Comparison of ENCODE assay signal across 27 mouse cellular contexts in the genomic region with DNA sequence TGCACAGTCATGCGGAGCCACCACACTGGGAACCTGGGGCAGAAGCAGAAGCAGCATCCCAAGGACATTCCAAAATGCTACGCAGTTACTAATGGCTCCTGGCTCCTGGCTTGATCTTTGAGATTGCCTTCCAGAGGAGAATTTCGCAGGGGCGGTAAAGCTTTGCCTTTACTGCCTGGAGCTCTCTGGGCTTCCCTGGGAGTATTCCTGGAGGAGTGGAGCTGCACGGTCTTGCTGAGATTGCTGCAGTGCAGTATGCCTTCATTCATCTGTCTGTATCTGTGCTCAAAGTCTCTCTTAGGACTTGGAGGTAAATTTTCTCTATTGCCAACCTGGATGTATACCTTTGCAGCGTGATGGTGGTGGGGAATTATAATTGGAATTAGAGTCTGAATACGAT. TPM values are rescaled to one million over a fixed set of nuclear protein-coding genes. Genes with fewer than 3 reads are reported as not detected.
DNase-seq lines count a peak whose midpoint lies in the region; ATAC-seq and TF ChIP-seq lines count a peak whose summit lies in the region.
"Had no signal": no experiment of that assay in that cellular context is flagged by ENCODE, and none has a peak within 500 bp of the region (broad histone marks: within the 10 kb centered on the region; RNA-seq: fewer than 3 reads in every experiment).

No protein-coding gene starts in this region.

- peaks cover 2% of the 10 kb centered on the region; the same call in 1 of the 2 replicates for H3K4me1 ChIP-seq in limb, embryonic 14.5 days (ENCODE audit: control insufficient read depth, insufficient read depth, low read length)
- H3K4me1 ChIP-seq in limb, embryonic 10.5 days = peaks cover 15% of the 10 kb centered on the region
- peaks cover 23% of the 10 kb centered on the region for H3K4me1 ChIP-seq in neural tube, embryonic 15.5 days

- peak; percentile 23 to 29 for DNase-seq in cerebellum, adult 18-20 months
- DNase-seq in cerebellum, postnatal 14 days = no peak
- DNase-seq in frontal cortex, postnatal 10 days (ENCODE audit: low spot score in 2 of 2) = no peak
- DNase-seq in limb, embryonic 14.5 days (ENCODE audit: low spot score) = no peak
- DNase-seq in limb, embryonic 10.5 days (ENCODE audit: low spot score) = no peak
- DNase-seq: adrenal gland, adult 8-10 months; cerebellum, adult 11 months; gastrocnemius, adult 2 months; gastrocnemius, postnatal 36 days; heart, adult 2 months; kidney, adult 2 months; kidney, postnatal 36 days; right cerebral cortex, postnatal 4 days; thymus, adult 18-20 months; thymus, postnatal 25 days had no signal

- no peak overlapping the region for H3K4me3 ChIP-seq in limb, embryonic 14.5 days (replicated peaks; ENCODE audit: low read length)
- H3K4me3 ChIP-seq in limb, embryonic 10.5 days = no peak overlapping the region
- no peak overlapping the region for H3K4me3 ChIP-seq in neural tube, embryonic 15.5 days (replicated peaks)
- H3K4me3 ChIP-seq: gastrocnemius, adult 2 months; heart, adult 2 months; heart, embryonic 12.5 days; hindbrain, embryonic 15.5 days; layer of hippocampus, adult 2 months; limb, embryonic 12.5 days; lung, embryonic 15.5 days had no signal

- 0 out of 2 replicates have a peak overlapping the region, but pooled peaks have one; percentile 9 for H3K9ac ChIP-seq in limb, embryonic 14.5 days (ENCODE audit: low read depth, low read length, severe bottlenecking)
- H3K9ac ChIP-seq in neural tube, embryonic 15.5 days (replicated peaks) = no peak overlapping the region
- H3K9ac ChIP-seq: heart, embryonic 12.5 days; hindbrain, embryonic 15.5 days; limb, embryonic 12.5 days; lung, embryonic 15.5 days had no signal

- H3K36me3 ChIP-seq in limb, embryonic 14.5 days (ENCODE audit: control insufficient read depth, insufficient read depth, low read length) = no peaks in the 10 kb centered on the region
- H3K36me3 ChIP-seq in limb, embryonic 10.5 days = no peaks in the 10 kb centered on the region
- H3K36me3 ChIP-seq in neural tube, embryonic 15.5 days = no peaks in the 10 kb centered on the region
- H3K36me3 ChIP-seq: G1E; heart, embryonic 12.5 days; hindbrain, embryonic 15.5 days; limb, embryonic 12.5 days; lung, embryonic 15.5 days had no signal

- no peaks in the 10 kb centered on the region for H3K9me3 ChIP-seq in limb, embryonic 14.5 days (ENCODE audit: control insufficient read depth, low read length)
- no peaks in the 10 kb centered on the region for H3K9me3 ChIP-seq in limb, embryonic 10.5 days (replicated peaks)
- no peaks in the 10 kb centered on the region for H3K9me3 ChIP-seq in neural tube, embryonic 15.5 days (replicated peaks)
- H3K9me3 ChIP-seq: heart, embryonic 12.5 days; hindbrain, embryonic 15.5 days; limb, embryonic 12.5 days; lung, embryonic 15.5 days had no signal

- no peak overlapping the region for H3K27ac ChIP-seq in limb, embryonic 14.5 days (replicated peaks; ENCODE audit: low read depth, low read length)
- H3K27ac ChIP-seq in limb, embryonic 10.5 days = no peak overlapping the region
- peak overlapping the region; percentile 29; the same call in 1 of the 2 replicates for H3K27ac ChIP-seq in neural tube, embryonic 15.5 days (replicated peaks)
- H3K27ac ChIP-seq: gastrocnemius, adult 2 months; heart, adult 2 months; hindbrain, embryonic 15.5 days; layer of hippocampus, adult 2 months; limb, embryonic 12.5 days; lung, embryonic 15.5 days; stomach, postnatal 0 days had no signal

- H3K27me3 ChIP-seq in limb, embryonic 14.5 days (ENCODE audit: control insufficient read depth, insufficient read depth, low read length) = no peaks in the 10 kb centered on the region
- H3K27me3 ChIP-seq in limb, embryonic 10.5 days (ENCODE audit: low read depth, poor library complexity, severe bottlenecking) = no peaks in the 10 kb centered on the region
- H3K27me3 ChIP-seq in neural tube, embryonic 15.5 days (replicated peaks) = 0 out of 2 replicates have a peak, but pooled peaks cover 3% of the 10 kb centered on the region
- H3K27me3 ChIP-seq: heart, embryonic 12.5 days; hindbrain, embryonic 15.5 days; lung, embryonic 15.5 days had no signal

- no peak for TF ChIP-seq POLR2A in limb, embryonic 14.5 days (IDR thresholded peaks at IDR 0.05; ENCODE audit: borderline replicate concordance, extremely low read depth, insufficient read depth, insufficient read length)

- 56% methylated on average over 7 of the region's 7 CpGs for WGBS in limb, embryonic 14.5 days
- 74% methylated on average over 7 of the region's 7 CpGs for WGBS in limb, embryonic 10.5 days
- WGBS in neural tube, embryonic 15.5 days = 62% methylated on average over 7 of the region's 7 CpGs

- peak; percentile 84 for ATAC-seq in frontal cortex, adult (ENCODE audit: low TSS enrichment)
- no peak for ATAC-seq in limb, embryonic 14.5 days (ENCODE audit: low FRiP score, low read depth)
- ATAC-seq in neural tube, embryonic 15.5 days (ENCODE audit: low FRiP score) = no peak
- ATAC-seq: forebrain, embryonic 14.5 days had no signal

- H3K4me2 ChIP-seq in limb, embryonic 14.5 days (replicated peaks; ENCODE audit: low read depth, low read length, severe bottlenecking) = no peak overlapping the region
- 0 out of 2 replicates have a peak overlapping the region, but pooled peaks have one; percentile 19 for H3K4me2 ChIP-seq in neural tube, embryonic 15.5 days
- H3K4me2 ChIP-seq: heart, embryonic 12.5 days; hindbrain, embryonic 15.5 days; limb, embryonic 12.5 days; liver, embryonic 11.5 days; lung, embryonic 15.5 days; midbrain, embryonic 11.5 days had no signal

RNA-seq across cellular contexts. Expression of a gene that starts 52.0 kb away (rescaled TPM):
- polyA plus RNA-seq in limb, embryonic 14.5 days (2012; rRNA removed) = 80.2 and 102 TPM in 2 replicates
- 140 and 157 TPM in 2 replicates for polyA plus RNA-seq in limb, embryonic 14.5 days (2014; fragmentation: Nextera tagmentation; extraction: Ambion mirVana)
- 39.9 and 58.5 TPM in 2 replicates for polyA plus RNA-seq in limb, embryonic 10.5 days (2016; fragmentation: Nextera tagmentation; extraction: Ambion mirVana)
- 134 and 142 TPM in 2 replicates for polyA plus RNA-seq in neural tube, embryonic 15.5 days (2015; fragmentation: Nextera tagmentation; extraction: Ambion mirVana)
- polyA plus RNA-seq: G1E had no signal

Comparison
In these comparisons a context has a peak if more than half of its experiments do, and no peak if none do; other contexts are left out.
1. DNase-seq: peak in cerebellum, adult 18-20 months (2 of 2); none in cerebellum, postnatal 14 days (0 of 2), frontal cortex, postnatal 10 days (0 of 2), limb, embryonic 14.5 days (single experiment) and limb, embryonic 10.5 days (single experiment).